Mouse (Mus musculus) testis, adult 2 months (tissue): ENCODE data around the gene 4930402F06Rik. TPM values are rescaled to one million over a fixed set of nuclear protein-coding genes. Genes with fewer than 3 reads are reported as not detected.

Experiments used
- H3K27ac ChIP-seq: fragments of 200-500 bp; 2 replicates; pipeline ENCODE4 v1.5.1; 2012; ENCODE audit warnings: low read depth, low read length; ENCODE audit not compliant: control insufficient read depth, insufficient read depth
- H3K27me3 ChIP-seq: fragments of 200-500 bp; 2 replicates; pipeline ENCODE4 v1.6.1; 2012; ENCODE audit warnings: mild to moderate bottlenecking, low read length, moderate library complexity; ENCODE audit not compliant: control insufficient read depth, insufficient read depth
- H3K36me3 ChIP-seq: fragments of 200-500 bp; 2 replicates; pipeline ENCODE4 v1.6.1; 2012; ENCODE audit warnings: mild to moderate bottlenecking, low read length; ENCODE audit not compliant: control insufficient read depth, insufficient read depth
- H3K4me1 ChIP-seq: fragments of 200-500 bp; 2 replicates; pipeline ENCODE4 v1.6.1; 2012; ENCODE audit warnings: low read length; ENCODE audit not compliant: control insufficient read depth, insufficient read depth
- H3K4me3 ChIP-seq: fragments of 200-500 bp; 2 replicates; pipeline ENCODE4 v1.5.1; 2012; ENCODE audit warnings: low read depth, mild to moderate bottlenecking, low read length, moderate library complexity, mixed read lengths; ENCODE audit not compliant: control insufficient read depth
- CTCF ChIP-seq: fragments of 200-500 bp; IDR thresholded peaks from 2 replicates; pipeline ENCODE4 v1.5.1; 2012; ENCODE audit warnings: low read depth, mild to moderate bottlenecking, inconsistent platforms, low read length, moderate library complexity; ENCODE audit not compliant: control insufficient read depth, insufficient read depth, insufficient replicate concordance
- POLR2A ChIP-seq: fragments of 200-500 bp; IDR thresholded peaks from 2 replicates; pipeline ENCODE4 v1.6.1; 2012; ENCODE audit warnings: low read depth, mild to moderate bottlenecking, inconsistent platforms, low read length, moderate library complexity; ENCODE audit not compliant: control insufficient read depth
- polyA plus RNA-seq: library from polyadenylated mRNA; depleted of rRNA; stranded (reverse); fragments of >200 nt; gene quantifications from 2 replicates; pipeline ENCODE4 v1.2.3, GENCODE M21; 2012

Gene 4930402F06Rik
- polyA plus RNA-seq, 1 experiment = 4.5 TPM

- TF ChIP-seq CTCF = no peak
- no peak for TF ChIP-seq POLR2A
- peaks cover 7% of the 10 kb centered on the region for H3K4me1 ChIP-seq
- H3K36me3 ChIP-seq = no peaks in the 10 kb centered on the region
- H3K27ac ChIP-seq = no peak overlapping the region; the same call in 1 of the 2 replicates
- no peaks in the 10 kb centered on the region for H3K27me3 ChIP-seq
- no peak overlapping the region for H3K4me3 ChIP-seq
Observed at GRCm38 (mm10) chr2:35441419-35441818, 44.4 kb upstream of the 4930402F06Rik start.

- Histone ChIP-seq H3K27me3 (no peaks in the 10 kb centered on the region), H3K4me3 (no peak overlapping the region), H3K36me3 (no peaks in the 10 kb centered on the region), H3K27ac (peak overlapping the region; percentile 9; the same call in 1 of the 2 replicates), H3K4me1 (no peaks in the 10 kb centered on the region; the same call in 1 of the 2 replicates)
- TF ChIP-seq CTCF = no peak
- TF ChIP-seq POLR2A = no peak
Observed at GRCm38 (mm10) chr2:35440480-35440879, 43.5 kb upstream of the 4930402F06Rik start.

GRCm38 (mm10) chr2:35437796-35438195 lies 40.8 kb upstream of the 4930402F06Rik start:
- no peaks in the 10 kb centered on the region for H3K27me3 ChIP-seq
- H3K4me1 ChIP-seq = peaks cover 5% of the 10 kb centered on the region; the same call in 1 of the 2 replicates
- H3K27ac ChIP-seq = peak overlapping the region; percentile 26; the same call in 1 of the 2 replicates
- no peak overlapping the region for H3K4me3 ChIP-seq
- H3K36me3 ChIP-seq = no peaks in the 10 kb centered on the region
- TF ChIP-seq CTCF (no peak), POLR2A (no peak)

- H3K4me1 ChIP-seq = peaks cover 5% of the 10 kb centered on the region; the same call in 1 of the 2 replicates
- no peak overlapping the region for H3K27ac ChIP-seq
- no peak for TF ChIP-seq CTCF
- no peak for TF ChIP-seq POLR2A
- H3K27me3 ChIP-seq = no peaks in the 10 kb centered on the region
- H3K4me3 ChIP-seq = no peak overlapping the region
- no peaks in the 10 kb centered on the region for H3K36me3 ChIP-seq
Observed at GRCm38 (mm10) chr2:35434576-35435123, 37.7 kb upstream of the 4930402F06Rik start.

GRCm38 (mm10) chr2:35433428-35433827 lies 36.5 kb upstream of the 4930402F06Rik start:
- Histone ChIP-seq H3K4me3 (no peak overlapping the region), H3K27me3 (no peaks in the 10 kb centered on the region), H3K27ac (no peak overlapping the region), H3K36me3 (no peaks in the 10 kb centered on the region), H3K4me1 (peaks cover 5% of the 10 kb centered on the region; the same call in 1 of the 2 replicates)
- TF ChIP-seq CTCF = no peak
- no peak for TF ChIP-seq POLR2A

- Histone ChIP-seq H3K4me3 (no peak overlapping the region), H3K27me3 (no peaks in the 10 kb centered on the region), H3K36me3 (no peaks in the 10 kb centered on the region), H3K27ac (no peak overlapping the region; the same call in 1 of the 2 replicates), H3K4me1 (peaks cover 5% of the 10 kb centered on the region; the same call in 1 of the 2 replicates)
- TF ChIP-seq POLR2A = no peak
- TF ChIP-seq CTCF = no peak
Observed at GRCm38 (mm10) chr2:35432472-35432871, 35.5 kb upstream of the 4930402F06Rik start.

GRCm38 (mm10) chr2:35432011-35432410 lies 35.0 kb upstream of the 4930402F06Rik start:
- H3K36me3 ChIP-seq = no peaks in the 10 kb centered on the region
- H3K4me3 ChIP-seq = no peak overlapping the region
- no peaks in the 10 kb centered on the region for H3K27me3 ChIP-seq
- peaks cover 5% of the 10 kb centered on the region; the same call in 1 of the 2 replicates for H3K4me1 ChIP-seq
- no peak overlapping the region; the same call in 1 of the 2 replicates for H3K27ac ChIP-seq
- TF ChIP-seq CTCF = no peak
- TF ChIP-seq POLR2A = no peak
